Mouse (Mus musculus) kidney, postnatal 0 days (tissue): ENCODE data around the gene Fndc7. TPM values are rescaled to one million over a fixed set of nuclear protein-coding genes. Genes with fewer than 3 reads are reported as not detected.

Experiments
- ATAC-seq: fragments of 200-750 bp; cut with Nextera tagmentation; replicated peaks from 2 replicates; pipeline ENCODE4 v1.8.0; 2017; ENCODE audit warnings: low read depth, moderate number of reproducible peaks, moderate TSS enrichment, moderate library complexity; ENCODE audit not compliant: low FRiP score
- DNase-seq: peaks from one replicate; pipeline ENCODE4 v3.0.0-alpha.2; 2016; ENCODE audit warnings: low spot score
- H3K27ac ChIP-seq: fragments of 300-500 bp; sonication (generic); 2 replicates; pipeline ENCODE4 v1.5.1; 2014; ENCODE audit warnings: mild to moderate bottlenecking
- H3K27me3 ChIP-seq: fragments of 300-500 bp; sonication (generic); 2 replicates; pipeline ENCODE4 v1.6.1; 2014; ENCODE audit warnings: low read length, mixed read lengths; ENCODE audit not compliant: insufficient read depth
- H3K36me3 ChIP-seq: fragments of 300-500 bp; sonication (generic); 2 replicates; pipeline ENCODE4 v1.6.1; 2014; ENCODE audit warnings: low read length, mixed read lengths; ENCODE audit not compliant: insufficient read depth
- H3K4me1 ChIP-seq: fragments of 300-500 bp; sonication (generic); replicated peaks from 2 replicates; pipeline ENCODE4 v1.6.1; 2014; ENCODE audit warnings: antibody characterized with exemption, low read length, mixed read lengths; ENCODE audit not compliant: insufficient read depth
- H3K4me2 ChIP-seq: fragments of 300-500 bp; sonication (generic); 2 replicates; pipeline ENCODE4 v1.6.1; 2014; ENCODE audit warnings: mild to moderate bottlenecking, low read length, moderate library complexity, mixed read lengths
- H3K4me3 ChIP-seq: fragments of 300-500 bp; sonication (generic); replicated peaks from 2 replicates; pipeline ENCODE4 v1.5.1; 2014; ENCODE audit warnings: low read depth, low read length
- H3K9ac ChIP-seq: fragments of 300-500 bp; sonication (generic); 2 replicates; pipeline ENCODE4 v1.6.1; 2014; ENCODE audit warnings: low read depth, low read length
- H3K9me3 ChIP-seq: fragments of 300-500 bp; sonication (generic); replicated peaks from 2 replicates; pipeline ENCODE4 v1.6.1; 2016; ENCODE audit warnings: low read length, inconsistent platforms, mixed read lengths
- CTCF ChIP-seq: IDR thresholded peaks from 2 replicates; pipeline ENCODE4 v1.5.1; 2016; ENCODE audit warnings: antibody characterized with exemption, low read depth, mild to moderate bottlenecking, moderate library complexity
- WGBS: fragments of 180-500 bp; shearing (Covaris S2); extraction: QIAGEN DNeasy Blood & Tissue Kit; methylation state at CpG from one replicate; pipeline ENCODE4 v1.1.7; 2014; 5-methylcytosine and 5-hydroxymethylcytosine counted together
- polyA plus RNA-seq: library from polyadenylated mRNA; unstranded; fragments of >200 nt; fragmentation: Nextera tagmentation; extraction: Ambion mirVana; gene quantifications from 2 replicates; pipeline ENCODE4 v1.2.1, GENCODE M21; 2015

The Fndc7 gene
- 0.04 TPM in 1 of 2 replicates, not detected in the other for polyA plus RNA-seq

DNA sequence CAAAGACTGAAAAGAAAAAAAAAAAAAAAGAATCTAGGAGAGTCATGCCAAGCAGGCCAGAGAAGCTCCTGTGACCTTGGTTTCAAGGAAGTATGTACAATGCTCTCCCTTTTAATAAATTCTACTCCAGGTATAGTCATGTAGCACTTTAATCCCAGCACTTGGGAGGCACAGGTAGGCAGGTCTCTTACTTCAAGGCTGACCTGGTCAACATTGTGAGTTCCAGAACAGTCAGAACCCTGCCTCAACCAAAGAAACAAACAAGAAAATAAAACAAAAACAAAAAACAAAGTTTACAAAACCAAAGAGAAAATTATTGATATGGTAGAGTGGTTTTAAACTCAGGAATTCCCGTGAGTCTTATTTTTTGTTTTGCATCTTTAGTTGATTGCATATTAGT is at the start of gene Fndc7:
Fndc7 (minus strand) TSS at position 101 of the 400 bp plus-strand sequence.
- Histone ChIP-seq H3K9me3 (no peaks in the 10 kb centered on the region), H3K27ac (no peak within 1 kb of the TSS), H3K4me1 (no peaks in the 10 kb centered on the region), H3K27me3 (no peaks in the 10 kb centered on the region), H3K9ac (no peak within 1 kb of the TSS), H3K4me2 (no peak within 1 kb of the TSS), H3K4me3 (no peak within 1 kb of the TSS), H3K36me3 (no peaks in the 10 kb centered on the region)
- 94% methylated on average over 1 of the region's 1 CpGs for WGBS
- DNase-seq (no peak), ATAC-seq (no peak)
- no peak for TF ChIP-seq CTCF

- no peak for TF ChIP-seq CTCF
- Histone ChIP-seq H3K4me3 (peak within 1 kb of the TSS; percentile 16; the same call in 1 of the 2 replicates), H3K36me3 (no peaks in the 10 kb centered on the region), H3K9me3 (no peaks in the 10 kb centered on the region), H3K27ac (no peak within 1 kb of the TSS), H3K4me1 (no peaks in the 10 kb centered on the region), H3K27me3 (no peaks in the 10 kb centered on the region), H3K9ac (no peak within 1 kb of the TSS), H3K4me2 (peak within 1 kb of the TSS; percentile 45)
- no peak for DNase-seq
- no peak for ATAC-seq
- WGBS, result 76% methylated on average over 5 of the region's 5 CpGs
Observed at GRCm38 (mm10) chr3:108939573-108939972, 49.8 kb upstream of the Fndc7 start, which contains the start of gene Henmt1. Gene Henmt1, plus strand, starts transcription at chr3:108939873.

DNA sequence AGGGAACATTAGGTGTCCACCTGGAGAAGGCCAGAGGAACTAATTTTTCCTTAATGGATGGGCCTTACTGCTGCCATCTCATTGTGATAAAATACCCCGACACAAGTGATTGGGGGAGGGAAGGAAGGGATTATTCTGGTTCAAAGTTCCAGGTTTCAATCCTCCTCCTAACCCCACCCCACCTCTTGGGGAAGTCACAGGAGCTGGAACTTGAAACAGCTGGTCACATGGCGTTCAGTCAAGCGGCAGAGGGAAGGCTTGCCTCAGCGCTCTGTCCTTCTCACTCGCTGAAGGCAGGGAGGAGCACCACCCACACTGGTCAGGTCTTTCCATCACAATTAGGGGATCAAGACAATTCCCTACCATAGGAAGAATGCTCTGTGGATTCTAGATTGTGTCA is 48.9 kb upstream of the Fndc7 start:
- Histone ChIP-seq H3K4me3 (no peak overlapping the region), H3K27ac (no peak overlapping the region), H3K27me3 (no peaks in the 10 kb centered on the region), H3K36me3 (no peaks in the 10 kb centered on the region), H3K9me3 (no peaks in the 10 kb centered on the region), H3K9ac (no peak overlapping the region), H3K4me2 (no peak overlapping the region), H3K4me1 (no peaks in the 10 kb centered on the region)
- ATAC-seq, result no peak
- DNase-seq, result no peak
- no peak for TF ChIP-seq CTCF
- 91% methylated on average over 5 of the region's 5 CpGs for WGBS

DNA sequence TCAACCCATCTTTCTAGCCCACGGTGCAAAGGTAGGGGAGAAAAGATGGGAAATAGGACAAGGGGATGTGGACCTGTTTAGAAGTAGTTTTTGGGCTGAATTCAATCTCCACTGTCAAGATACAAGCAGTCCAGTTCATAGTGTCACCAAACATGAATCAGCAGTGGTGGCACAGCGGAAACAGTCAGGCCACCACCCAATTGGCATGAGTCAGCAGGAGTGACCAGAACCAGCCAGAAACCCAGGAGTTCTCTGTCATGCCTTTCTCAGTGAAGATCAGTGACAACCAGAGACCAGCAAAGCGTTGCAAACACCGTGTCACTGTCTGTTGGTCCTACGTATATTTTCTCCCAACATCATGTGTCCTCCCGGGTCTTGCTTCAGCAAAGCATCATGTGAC is 43.7 kb upstream of the Fndc7 start:
- H3K9me3 ChIP-seq, result no peaks in the 10 kb centered on the region
- no peak overlapping the region for H3K4me2 ChIP-seq
- TF ChIP-seq CTCF, result no peak
- no peak overlapping the region for H3K27ac ChIP-seq
- no peak for DNase-seq
- no peaks in the 10 kb centered on the region for H3K27me3 ChIP-seq
- H3K9ac ChIP-seq, result no peak overlapping the region
- 94% methylated on average over 6 of the region's 6 CpGs for WGBS
- no peaks in the 10 kb centered on the region for H3K4me1 ChIP-seq
- no peak overlapping the region for H3K4me3 ChIP-seq
- H3K36me3 ChIP-seq, result no peaks in the 10 kb centered on the region
- no peak for ATAC-seq

DNA sequence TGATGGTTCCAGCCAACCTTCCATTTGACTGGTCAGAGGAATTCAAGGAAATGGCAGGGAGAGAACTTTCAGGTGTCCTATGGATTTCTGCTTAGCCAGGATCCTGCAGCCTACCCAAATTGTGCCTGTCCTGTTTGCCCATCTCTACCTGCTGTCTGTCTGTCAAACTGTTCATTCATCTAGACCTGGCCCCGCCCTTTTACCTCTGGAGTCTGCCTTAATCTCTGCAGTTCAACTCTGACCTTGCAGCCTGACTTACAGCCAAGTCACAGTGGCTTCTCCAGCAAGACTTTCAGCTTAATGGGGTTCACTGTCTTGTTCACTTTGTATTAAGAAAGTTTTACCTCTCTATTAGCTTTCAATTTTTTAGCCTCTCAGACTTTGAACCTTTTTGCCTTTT is 36.5 kb upstream of the Fndc7 start:
- TF ChIP-seq CTCF, result no peak
- Histone ChIP-seq H3K27me3 (no peaks in the 10 kb centered on the region), H3K36me3 (no peaks in the 10 kb centered on the region), H3K9me3 (no peaks in the 10 kb centered on the region), H3K4me2 (no peak overlapping the region), H3K4me3 (no peak overlapping the region), H3K27ac (no peak overlapping the region), H3K4me1 (no peaks in the 10 kb centered on the region), H3K9ac (no peak overlapping the region)
- no peak for ATAC-seq
- no peak for DNase-seq
- WGBS, result 60% methylated on average over 1 of the region's 1 CpGs

DNA sequence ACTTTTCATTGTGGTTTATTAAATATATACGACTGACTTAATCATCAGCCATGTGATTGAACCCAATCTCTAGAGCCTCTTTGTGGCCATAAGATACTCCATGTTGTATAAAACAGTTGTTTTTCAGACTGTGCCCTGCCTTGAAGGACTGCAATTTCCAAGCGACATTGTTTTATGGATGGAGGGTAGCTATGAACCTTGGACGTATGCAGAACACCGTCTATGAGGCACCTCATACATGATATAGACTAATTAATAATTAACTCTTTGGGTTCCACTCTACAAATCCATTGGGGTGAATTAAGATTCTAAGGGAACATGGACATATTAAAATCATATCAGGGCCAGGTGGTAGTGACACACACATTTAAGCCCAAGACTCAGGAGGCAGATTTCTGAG is 35.9 kb upstream of the Fndc7 start:
- no peak for ATAC-seq
- no peaks in the 10 kb centered on the region for H3K36me3 ChIP-seq
- H3K27ac ChIP-seq, result no peak overlapping the region
- no peak overlapping the region for H3K9ac ChIP-seq
- H3K9me3 ChIP-seq, result no peaks in the 10 kb centered on the region
- no peak for DNase-seq
- no peak overlapping the region for H3K4me3 ChIP-seq
- H3K4me2 ChIP-seq, result no peak overlapping the region
- 92% methylated on average over 4 of the region's 4 CpGs for WGBS
- H3K27me3 ChIP-seq, result no peaks in the 10 kb centered on the region
- no peaks in the 10 kb centered on the region for H3K4me1 ChIP-seq
- TF ChIP-seq CTCF, result no peak

GRCm38 (mm10) chr3:108921822-108922221 is 32.0 kb upstream of the Fndc7 start:
- TF ChIP-seq CTCF, result no peak
- Histone ChIP-seq H3K4me2 (no peak overlapping the region), H3K36me3 (no peaks in the 10 kb centered on the region), H3K27ac (no peak overlapping the region), H3K9me3 (no peaks in the 10 kb centered on the region), H3K9ac (no peak overlapping the region), H3K4me3 (no peak overlapping the region), H3K4me1 (no peaks in the 10 kb centered on the region), H3K27me3 (no peaks in the 10 kb centered on the region)
- ATAC-seq (no peak), DNase-seq (no peak)
- 95% methylated on average over 1 of the region's 1 CpGs for WGBS
